Mouse (Mus musculus) 416B (cell line): ENCODE results near the gene Lyrm1.

Experiments used
- DNase-seq: peaks from one replicate; pipeline ENCODE4 v3.0.0; 2011; ENCODE audit warnings: low read depth

Gene Lyrm1

DNA sequence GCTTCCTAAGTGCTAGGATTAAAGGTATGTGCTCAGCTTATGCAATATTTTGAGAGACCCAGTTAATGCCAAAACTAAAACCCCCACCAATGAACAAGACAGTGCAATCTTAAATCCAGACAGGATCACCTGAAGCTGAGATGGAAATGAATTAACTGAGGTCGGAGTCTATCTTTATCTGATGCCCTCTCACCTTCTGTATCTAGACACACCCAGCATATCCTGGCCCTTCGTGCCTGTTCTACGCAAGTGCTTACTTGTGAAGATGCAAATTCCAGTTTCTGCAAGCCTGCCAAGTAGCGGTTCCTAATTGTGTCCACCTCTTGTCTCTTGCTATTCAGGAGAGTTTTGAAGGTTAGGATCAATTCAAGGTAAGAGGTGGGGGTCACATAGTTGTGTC is 69.5 kb downstream of the Lyrm1 start:
- DNase-seq = no peak

DNA sequence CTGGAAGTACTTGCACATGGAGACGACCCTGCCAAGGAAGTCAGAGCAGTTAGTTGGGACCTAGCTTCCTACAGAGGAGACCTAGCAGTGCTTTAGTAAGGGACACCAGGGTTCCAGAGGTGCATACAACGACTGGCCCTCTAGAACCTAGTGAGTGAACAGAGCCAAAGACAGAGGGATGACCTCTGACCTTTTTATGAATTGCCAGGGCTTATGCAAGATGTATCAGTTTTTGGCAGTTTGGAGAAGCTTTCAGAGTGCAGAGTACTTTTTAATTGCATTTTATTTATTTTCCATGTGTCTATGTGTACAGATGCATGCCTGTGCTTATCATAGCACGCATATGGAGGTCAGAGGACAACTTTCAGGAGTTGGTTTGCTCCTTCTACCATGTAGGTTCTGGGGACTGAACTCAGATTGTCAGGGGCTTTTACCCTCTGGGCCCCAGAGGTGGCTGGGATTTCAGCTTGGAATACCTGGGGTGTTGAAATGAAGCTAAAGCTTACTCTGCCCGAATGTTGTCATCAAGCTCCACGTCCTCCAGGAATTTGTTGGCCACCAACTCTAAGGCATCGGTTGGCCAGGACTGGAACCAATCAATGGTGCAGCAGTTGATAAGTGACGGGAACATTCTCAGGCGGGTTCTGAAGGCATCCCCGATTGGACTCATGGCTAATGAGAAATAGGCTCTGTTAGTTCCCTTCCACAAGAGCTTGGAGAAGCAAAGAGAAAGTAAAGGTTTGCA is 70.2 kb downstream of the Lyrm1 start:
- no peak for DNase-seq

DNA sequence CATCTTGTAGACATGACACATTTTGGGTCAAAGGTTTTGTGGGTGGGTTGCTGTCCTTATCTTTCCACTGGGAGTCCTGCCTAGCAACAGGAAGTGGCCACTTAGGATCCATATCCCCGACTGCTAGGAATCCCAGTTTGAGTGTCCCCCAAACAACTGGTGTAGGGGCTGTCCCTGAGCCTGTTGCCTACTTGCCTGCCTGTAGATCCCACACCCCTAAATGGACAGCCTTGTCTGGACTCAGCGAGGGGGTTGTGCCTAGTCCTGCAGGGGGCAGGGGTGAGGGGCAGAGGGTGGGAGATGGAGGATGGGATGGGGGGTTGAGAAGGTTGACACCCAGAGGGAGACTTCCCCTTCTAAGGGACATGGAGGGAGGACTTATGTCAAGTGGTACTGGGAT is 73.7 kb downstream of the Lyrm1 start:
- DNase-seq = no peak

DNA sequence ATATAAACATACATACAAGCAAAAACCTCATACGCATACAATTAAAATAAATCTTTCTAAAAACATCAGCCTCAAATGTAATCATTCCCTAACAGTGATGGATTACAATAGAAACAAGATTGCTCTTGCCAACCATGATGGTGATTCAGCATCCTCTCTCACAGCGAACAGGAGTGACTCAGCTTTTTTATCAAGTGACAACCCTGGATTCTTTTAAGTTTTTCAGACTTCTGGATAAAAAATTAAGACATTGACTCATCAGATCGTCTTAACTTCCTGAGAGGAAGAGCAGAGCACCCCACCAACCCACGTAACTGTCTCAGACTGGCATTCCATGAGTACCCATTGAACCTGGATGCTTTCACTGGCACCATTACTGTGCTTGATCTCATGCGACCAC is 78.6 kb downstream of the Lyrm1 start:
- DNase-seq = peak; percentile 70

DNA sequence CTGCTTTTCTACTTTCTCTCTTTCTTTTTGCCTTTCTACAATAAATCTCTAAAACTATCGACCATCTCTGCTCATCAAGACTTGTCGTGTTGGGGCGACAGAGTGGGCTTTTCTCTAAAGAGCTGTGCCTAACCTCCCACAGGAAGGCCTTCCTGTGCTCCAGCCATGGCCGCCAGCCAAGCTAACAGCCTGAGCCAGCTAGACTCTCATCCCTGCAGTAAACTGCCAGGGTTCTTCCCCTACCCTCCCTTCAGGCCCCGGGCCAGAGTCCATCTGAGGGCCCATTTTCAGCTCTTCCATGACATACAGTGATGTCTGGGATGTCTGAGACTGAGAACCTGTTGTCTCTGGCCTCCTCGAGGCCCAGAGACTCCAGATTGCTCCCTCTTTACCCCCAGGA is 80.6 kb downstream of the Lyrm1 start:
- DNase-seq = no peak

DNA sequence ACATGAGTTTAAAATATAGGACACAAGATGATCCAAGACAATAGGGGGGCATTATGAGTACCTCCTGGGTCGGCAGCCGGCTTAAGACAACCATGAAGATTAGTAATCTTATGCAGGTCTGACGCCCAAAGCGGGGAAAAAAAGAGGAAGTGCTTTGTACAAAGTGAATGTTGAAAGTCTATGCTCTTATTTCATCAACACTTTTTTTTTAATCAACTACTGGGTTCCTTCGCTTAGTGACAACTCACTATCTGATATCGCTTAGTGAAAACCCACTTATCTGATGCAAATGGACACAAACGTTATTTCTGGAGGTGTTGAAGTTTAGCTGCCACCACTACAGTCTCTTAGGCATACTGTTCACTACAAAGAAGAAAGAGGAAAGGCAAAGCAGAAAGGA is 81.9 kb downstream of the Lyrm1 start:
- DNase-seq = peak; percentile 69

DNA sequence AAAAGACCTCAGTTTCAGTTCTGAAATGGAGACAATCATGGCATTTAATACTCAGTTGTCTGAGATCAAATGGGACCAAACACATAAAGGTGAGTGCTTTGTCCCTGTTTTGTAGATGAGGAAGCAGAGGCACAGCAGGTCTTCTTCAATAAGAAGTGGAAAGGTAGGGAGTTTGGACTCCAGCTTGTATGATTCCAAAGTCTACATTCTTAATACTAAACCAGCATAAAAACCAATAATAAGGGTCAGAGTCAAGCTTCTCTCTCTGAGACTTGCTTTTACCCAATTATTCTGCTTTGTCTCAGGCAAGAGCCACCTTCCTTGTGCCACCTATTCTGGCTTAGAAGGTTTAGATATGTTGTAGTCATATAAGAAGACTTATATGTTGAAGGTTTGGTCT is 82.9 kb downstream of the Lyrm1 start:
- DNase-seq = no peak

DNA sequence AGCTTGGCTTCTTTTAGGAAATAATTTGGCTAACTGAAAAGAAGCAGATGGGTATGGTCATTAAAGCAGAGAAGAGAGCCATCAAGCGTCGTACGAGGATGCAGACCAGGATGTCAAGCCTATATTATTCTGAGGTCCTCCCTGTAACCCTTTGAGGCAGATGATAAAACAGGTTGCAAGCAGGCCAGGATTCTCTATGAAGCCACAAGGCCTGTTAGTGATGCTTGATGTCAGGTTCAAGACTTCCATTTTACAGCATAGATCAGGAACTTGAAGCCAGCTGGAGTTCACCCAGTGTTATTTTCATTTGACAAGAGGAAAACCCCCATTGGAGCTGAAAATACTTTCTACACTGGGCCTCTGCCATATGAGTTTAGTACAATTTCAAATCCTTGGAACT is 84.5 kb downstream of the Lyrm1 start:
- DNase-seq = no peak

DNA sequence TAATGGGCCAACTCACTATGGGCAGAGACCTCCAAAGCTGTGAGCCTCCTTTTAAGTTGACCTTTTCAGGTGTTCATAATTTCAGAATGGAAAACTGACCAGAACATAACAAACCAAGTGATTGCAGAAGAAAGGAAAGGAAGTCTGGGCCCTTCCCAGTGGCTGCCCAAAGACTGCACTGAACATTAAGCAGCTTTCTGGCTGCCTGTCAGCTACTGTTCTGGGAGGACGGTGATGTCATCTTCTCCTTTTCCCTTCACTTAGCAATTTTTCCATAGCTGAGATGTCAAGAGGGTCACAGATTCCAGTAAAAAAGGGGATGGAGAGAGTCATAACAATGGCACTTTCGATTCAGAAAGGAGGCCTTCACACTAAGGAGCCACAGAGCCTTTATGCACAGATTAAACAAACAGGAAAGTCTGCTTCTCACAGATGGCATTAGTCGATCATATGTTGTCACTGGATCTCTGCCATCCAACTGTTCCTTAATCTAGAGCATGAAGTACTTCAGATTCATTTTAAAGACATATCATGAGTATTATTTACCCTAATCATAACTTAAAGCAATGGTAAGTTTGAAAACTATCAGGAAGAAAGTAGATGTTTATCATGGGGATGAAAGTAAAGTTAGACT is 89.7 kb downstream of the Lyrm1 start:
- no peak for DNase-seq

DNA sequence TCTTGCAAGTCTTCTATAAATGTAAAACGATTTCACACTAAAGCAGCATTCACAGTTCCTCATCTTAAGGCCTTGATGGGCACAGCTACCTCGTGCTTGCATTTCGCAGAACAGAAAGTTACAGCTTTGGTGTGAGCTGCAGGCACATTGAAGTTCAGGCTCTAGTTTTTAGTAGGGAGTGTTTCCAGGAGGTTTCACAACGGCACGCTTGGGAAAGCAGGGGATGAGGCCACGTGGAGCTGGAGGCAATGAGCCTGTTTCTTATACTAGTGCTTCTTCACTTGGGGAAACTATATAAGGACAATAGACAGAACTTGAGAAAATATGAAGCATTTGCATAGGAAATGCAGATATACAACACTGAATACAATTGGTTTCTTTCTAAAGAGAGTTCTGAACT is 101.4 kb downstream of the Lyrm1 start:
- DNase-seq = no peak
